Mouse (Mus musculus) limb, embryonic 13.5 days (tissue): Measurements from ENCODE around the gene Syde2. TPM values are rescaled to one million over a fixed set of nuclear protein-coding genes. Genes with fewer than 3 reads are reported as not detected.

ENCODE experiments used
- ATAC-seq: fragments of 200-750 bp; cut with Nextera tagmentation; 2 replicates; pipeline ENCODE4 v1.8.0; 2017; ENCODE audit warnings: low read depth, moderate number of reproducible peaks, moderate TSS enrichment; ENCODE audit not compliant: low FRiP score
- H3K27ac ChIP-seq: fragments of 300-500 bp; sonication (generic); 2 replicates; pipeline ENCODE4 v1.5.1; 2015; ENCODE audit warnings: inconsistent platforms, mild to moderate bottlenecking, moderate library complexity
- H3K27me3 ChIP-seq: fragments of 300-500 bp; sonication (generic); 2 replicates; pipeline ENCODE4 v1.6.1; 2015; ENCODE audit warnings: mild to moderate bottlenecking, inconsistent platforms
- H3K36me3 ChIP-seq: fragments of 300-500 bp; sonication (generic); 2 replicates; pipeline ENCODE4 v1.6.1; 2015; ENCODE audit warnings: inconsistent platforms, mild to moderate bottlenecking, moderate library complexity
- H3K4me1 ChIP-seq: fragments of 300-500 bp; sonication (generic); 2 replicates; pipeline ENCODE4 v1.6.1; 2015; ENCODE audit warnings: inconsistent platforms
- H3K4me2 ChIP-seq: fragments of 300-500 bp; sonication (generic); replicated peaks from 2 replicates; pipeline ENCODE4 v1.6.1; 2015; ENCODE audit warnings: inconsistent platforms, mild to moderate bottlenecking, moderate library complexity
- H3K4me3 ChIP-seq: fragments of 300-500 bp; sonication (generic); 2 replicates; pipeline ENCODE4 v1.5.1; 2015; ENCODE audit warnings: moderate library complexity, mild to moderate bottlenecking, inconsistent platforms
- H3K9ac ChIP-seq: fragments of 300-500 bp; sonication (generic); 2 replicates; pipeline ENCODE4 v1.6.1; 2015; ENCODE audit warnings: mild to moderate bottlenecking, inconsistent platforms
- H3K9me3 ChIP-seq: fragments of 300-500 bp; sonication (generic); 2 replicates; pipeline ENCODE4 v1.6.1; 2016; ENCODE audit warnings: inconsistent platforms
- WGBS: fragments of 180-500 bp; shearing (Covaris S2); methylation state at CpG from one replicate; pipeline ENCODE4 v1.1.7; 2015; 5-methylcytosine and 5-hydroxymethylcytosine counted together
- polyA plus RNA-seq: library from polyadenylated mRNA; unstranded; fragments of >200 nt; fragmentation: Nextera tagmentation; extraction: Ambion mirVana; gene quantifications from 2 replicates; pipeline ENCODE4 v1.2.1, GENCODE M21; 2015

The Syde2 gene
- polyA plus RNA-seq, 1 experiment from 2014 or later = 1.9 TPM

DNA sequence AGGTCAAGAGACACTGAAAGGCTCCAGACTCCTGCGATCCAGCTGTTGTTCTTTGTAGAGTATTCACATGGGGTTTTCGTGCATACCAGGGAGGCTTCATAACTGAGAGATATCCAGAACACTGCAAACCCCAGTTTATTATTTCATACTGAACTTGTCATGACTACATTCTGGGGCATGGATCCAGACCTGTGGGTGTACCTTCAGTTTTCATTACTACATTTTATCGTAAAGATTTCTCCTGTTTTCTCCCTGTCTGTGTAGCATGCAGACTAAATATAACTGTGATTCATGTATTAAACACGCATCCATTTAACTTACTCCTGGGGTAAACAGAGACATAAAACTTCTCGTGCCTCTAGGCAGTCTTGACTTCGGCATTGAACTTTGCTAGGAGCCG lies 12.7 kb upstream of the Syde2 start:
- WGBS = 70% methylated on average over 7 of the region's 7 CpGs
- Histone ChIP-seq H3K4me3 (no peak overlapping the region), H3K9ac (no peak overlapping the region), H3K27me3 (no peaks in the 10 kb centered on the region), H3K4me2 (no peak overlapping the region), H3K4me1 (no peaks in the 10 kb centered on the region), H3K9me3 (peaks cover 12% of the 10 kb centered on the region), H3K27ac (no peak overlapping the region), H3K36me3 (no peaks in the 10 kb centered on the region)
- ATAC-seq = no peak

DNA sequence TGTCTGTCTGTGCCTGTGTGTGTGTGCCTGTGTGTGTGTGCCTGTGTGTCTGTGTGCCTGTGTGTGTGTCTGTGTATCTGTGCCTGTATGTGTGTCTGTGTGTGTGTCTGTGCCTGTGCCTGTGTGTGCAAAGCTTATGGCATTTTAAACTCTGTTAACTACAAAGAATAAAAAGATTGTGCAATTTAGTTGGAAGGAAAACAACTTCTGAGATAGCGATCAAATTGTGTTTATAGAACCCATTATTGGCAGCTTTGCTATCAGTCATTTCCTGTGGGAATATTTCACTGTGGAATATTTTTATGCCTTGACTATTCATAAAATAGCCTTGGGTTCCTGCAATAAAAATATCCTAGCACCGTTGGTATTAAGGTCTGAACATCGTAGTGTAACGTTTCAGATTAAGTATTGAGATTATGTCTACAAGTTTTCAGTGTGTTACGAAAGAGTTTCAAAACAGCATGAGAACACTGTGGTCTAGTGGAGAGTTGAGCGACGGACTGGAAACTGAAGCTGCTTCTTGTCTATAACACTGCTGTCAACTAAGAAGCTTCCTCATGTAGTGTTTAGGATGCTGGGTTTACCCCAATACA lies 2.2 kb upstream of the Syde2 start:
- no peak for ATAC-seq
- 0 out of 2 replicates have a peak, but pooled peaks cover 6% of the 10 kb centered on the region for H3K27me3 ChIP-seq
- H3K9ac ChIP-seq = no peak overlapping the region
- 81% methylated on average over 7 of the region's 7 CpGs for WGBS
- H3K36me3 ChIP-seq = no peaks in the 10 kb centered on the region
- H3K9me3 ChIP-seq = no peaks in the 10 kb centered on the region
- no peak overlapping the region for H3K4me2 ChIP-seq
- no peak overlapping the region for H3K4me3 ChIP-seq
- H3K27ac ChIP-seq = no peak overlapping the region
- H3K4me1 ChIP-seq = peaks cover 15% of the 10 kb centered on the region; the same call in 1 of the 2 replicates

DNA sequence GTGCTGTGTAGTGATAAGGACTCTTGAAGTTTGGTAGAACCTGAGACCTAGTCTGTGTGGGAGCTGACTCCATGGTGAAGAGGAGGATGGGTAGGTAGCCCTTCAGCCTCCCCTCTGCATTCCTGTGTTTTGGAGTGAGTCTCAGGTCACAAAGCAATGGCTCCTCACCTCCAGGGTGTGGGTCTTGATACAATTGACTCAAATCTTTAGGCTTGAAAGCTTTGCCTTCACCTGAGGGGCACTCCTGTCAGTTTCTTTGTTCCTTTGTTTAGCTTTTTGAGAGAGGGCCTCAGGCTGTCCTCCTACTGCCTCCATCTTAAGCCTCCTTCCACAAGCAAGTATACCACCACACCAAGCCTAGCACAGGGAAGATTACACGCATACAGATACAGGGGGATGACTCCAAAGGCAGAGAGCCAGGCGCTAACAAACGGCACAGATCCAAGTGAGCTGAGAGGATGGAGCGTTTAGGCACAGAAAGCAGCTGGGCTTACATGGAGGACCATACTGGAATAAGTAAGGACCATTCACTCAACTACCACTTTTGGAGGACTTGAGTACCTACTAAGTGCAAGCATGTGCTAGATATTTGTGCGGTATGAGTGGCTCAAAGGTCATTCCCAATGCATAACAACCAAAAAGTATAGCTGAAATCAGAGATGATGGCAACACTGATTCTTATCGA lies 1.2 kb upstream of the Syde2 start:
- Histone ChIP-seq H3K4me3 (peak overlapping the region; percentile 75; the same call in 1 of the 2 replicates), H3K4me1 (peaks cover 20% of the 10 kb centered on the region), H3K9me3 (no peaks in the 10 kb centered on the region), H3K36me3 (peaks cover 3% of the 10 kb centered on the region; the same call in 1 of the 2 replicates), H3K27ac (no peak overlapping the region), H3K9ac (no peak overlapping the region), H3K27me3 (0 out of 2 replicates have a peak, but pooled peaks cover 6% of the 10 kb centered on the region), H3K4me2 (peak overlapping the region; percentile 98)
- ATAC-seq = no peak
- 63% methylated on average over 6 of the region's 6 CpGs for WGBS

DNA sequence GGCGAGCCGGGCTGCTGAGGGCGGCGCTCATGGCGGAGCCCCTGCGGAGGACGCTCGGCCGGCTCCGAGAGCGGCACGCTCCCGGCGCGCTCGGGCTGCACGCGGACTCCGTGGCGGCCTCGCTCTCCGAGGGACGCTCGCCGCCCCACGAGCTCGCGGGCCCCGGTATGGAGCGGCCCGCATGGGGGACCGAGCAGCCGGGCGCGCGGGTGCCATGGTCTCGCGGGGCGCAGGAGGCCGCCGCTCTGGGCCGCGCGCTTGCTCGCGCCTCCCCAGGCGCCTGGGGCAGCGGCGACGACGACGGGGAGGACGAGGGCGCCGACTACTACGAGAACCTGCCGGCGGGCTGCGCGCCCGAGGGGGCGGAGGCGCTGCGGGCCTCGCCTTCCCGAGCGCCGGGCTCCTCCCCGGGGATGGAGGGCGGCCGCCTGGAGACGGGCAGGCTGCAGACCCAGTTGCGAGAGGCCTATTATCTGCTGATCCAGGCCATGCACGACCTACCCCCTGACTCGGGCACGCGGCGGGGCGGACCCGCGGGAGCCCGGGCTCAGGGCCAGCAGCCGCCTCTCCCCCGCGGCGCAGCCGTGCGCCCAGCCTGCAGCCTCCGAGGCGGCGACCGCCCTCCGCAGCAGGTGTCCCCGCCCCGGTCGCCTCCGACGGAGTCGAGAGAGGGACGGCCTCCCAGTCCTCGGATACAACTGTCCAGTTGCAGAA lies 457 bp downstream of the Syde2 start:
- Histone ChIP-seq H3K9me3 (no peaks in the 10 kb centered on the region), H3K4me2 (peak overlapping the region; percentile 98), H3K36me3 (peaks cover 3% of the 10 kb centered on the region), H3K4me1 (peaks cover 30% of the 10 kb centered on the region), H3K27ac (peak overlapping the region; percentile 87), H3K4me3 (peak overlapping the region; percentile 75), H3K27me3 (0 out of 2 replicates have a peak, but pooled peaks cover 6% of the 10 kb centered on the region), H3K9ac (peak overlapping the region; percentile 85)
- WGBS = under 1% methylated on average over 99 of the region's 101 CpGs
- peak; percentile 42 for ATAC-seq

DNA sequence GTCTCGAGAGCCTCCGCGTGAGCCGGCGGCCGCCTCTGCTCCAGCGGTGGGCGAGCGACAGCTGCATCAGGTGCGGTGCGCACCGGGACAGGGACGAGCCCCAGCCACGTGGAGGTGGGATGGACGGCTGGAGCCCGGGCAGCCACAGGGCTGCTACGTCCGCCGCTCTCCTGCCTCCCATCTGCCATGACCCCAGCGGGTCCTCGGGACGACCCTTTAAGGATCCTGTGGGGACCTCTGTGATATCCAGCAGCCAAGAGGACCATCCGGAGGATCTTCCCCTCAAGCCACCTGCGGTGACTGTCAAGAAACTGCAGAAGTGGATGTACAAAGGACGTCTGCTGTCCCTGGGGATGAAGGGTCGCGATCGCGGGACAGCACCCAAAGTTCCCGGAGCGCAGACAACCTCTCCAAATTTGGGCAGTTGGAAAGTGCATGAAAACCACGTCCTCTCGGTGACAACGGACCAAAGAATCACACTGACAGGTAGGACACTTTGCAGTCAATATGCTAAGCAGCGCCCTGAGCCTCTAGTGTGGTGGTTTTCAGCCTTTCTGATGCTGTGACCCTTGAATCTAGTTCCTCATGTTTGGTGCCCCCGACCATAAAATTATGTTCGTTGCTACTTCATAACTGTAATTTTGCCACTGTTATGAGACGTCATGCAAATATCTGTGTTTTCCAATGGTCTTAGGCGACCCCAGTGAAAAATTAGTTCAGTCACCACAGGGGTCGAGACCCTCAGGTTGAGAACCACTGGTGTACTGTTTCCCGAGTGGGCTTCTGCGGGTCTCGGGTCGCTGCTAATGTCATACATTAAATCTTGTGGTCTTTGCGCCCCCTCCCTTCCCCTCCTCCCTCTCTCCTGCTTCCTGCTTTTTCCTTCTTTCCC lies 1.3 kb downstream of the Syde2 start:
- Histone ChIP-seq H3K36me3 (peaks cover 3% of the 10 kb centered on the region), H3K4me3 (peak overlapping the region; percentile 75), H3K27ac (peak overlapping the region; percentile 87; the same call in 1 of the 2 replicates), H3K4me1 (peaks cover 38% of the 10 kb centered on the region), H3K4me2 (peak overlapping the region; percentile 98), H3K9ac (peak overlapping the region; percentile 85), H3K9me3 (no peaks in the 10 kb centered on the region), H3K27me3 (0 out of 2 replicates have a peak, but pooled peaks cover 6% of the 10 kb centered on the region)
- ATAC-seq = 0 out of 2 replicates have a peak, but pooled peaks have one; percentile 3
- under 1% methylated on average over 44 of the region's 45 CpGs for WGBS

DNA sequence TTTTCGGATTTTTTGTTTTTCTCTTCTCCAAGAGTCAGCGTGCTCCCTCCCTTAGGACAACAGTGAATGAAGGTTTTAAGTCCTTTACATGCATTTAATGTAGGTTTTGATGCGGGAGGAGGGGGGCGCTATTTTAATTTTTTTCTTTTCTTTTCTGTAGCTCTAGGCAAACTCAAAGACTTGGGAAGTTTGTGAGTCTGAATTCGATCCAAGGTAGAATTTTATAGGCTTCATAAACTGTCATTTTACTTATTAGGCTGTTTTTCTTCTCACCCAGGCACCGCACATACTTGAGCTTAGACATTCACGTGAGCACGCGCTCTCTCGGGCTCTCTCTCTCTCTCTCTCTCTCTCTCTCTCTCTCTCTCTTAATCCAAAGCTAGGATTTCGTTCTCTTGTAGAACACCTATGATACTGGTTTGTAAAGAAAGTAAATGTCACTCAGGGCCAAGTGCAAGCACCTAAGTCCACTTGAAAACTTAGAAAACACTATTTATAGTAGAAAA lies 2.0 kb downstream of the Syde2 start:
- H3K4me1 ChIP-seq = peaks cover 38% of the 10 kb centered on the region
- H3K9ac ChIP-seq = peak overlapping the region; percentile 85; the same call in 1 of the 2 replicates
- H3K27ac ChIP-seq = no peak overlapping the region
- H3K9me3 ChIP-seq = no peaks in the 10 kb centered on the region
- peak overlapping the region; percentile 98 for H3K4me2 ChIP-seq
- H3K27me3 ChIP-seq = 0 out of 2 replicates have a peak, but pooled peaks cover 6% of the 10 kb centered on the region
- ATAC-seq = no peak
- 3% methylated on average over 11 of the region's 11 CpGs for WGBS
- peaks cover 3% of the 10 kb centered on the region for H3K36me3 ChIP-seq
- peak overlapping the region; percentile 75 for H3K4me3 ChIP-seq

GRCm38 (mm10) chr3:145991130-145991529 lies 3.5 kb downstream of the Syde2 start:
- Histone ChIP-seq H3K4me3 (0 out of 2 replicates have a peak overlapping the region, but pooled peaks have one; percentile 11), H3K9ac (no peak overlapping the region), H3K27ac (no peak overlapping the region), H3K27me3 (0 out of 2 replicates have a peak, but pooled peaks cover 4% of the 10 kb centered on the region), H3K9me3 (no peaks in the 10 kb centered on the region), H3K4me2 (peak overlapping the region; percentile 46), H3K4me1 (peaks cover 38% of the 10 kb centered on the region), H3K36me3 (peaks cover 3% of the 10 kb centered on the region)
- 77% methylated on average over 13 of the region's 13 CpGs for whole genome bisulfite sequencing
- ATAC-seq = no peak

GRCm38 (mm10) chr3:145991976-145992730 lies 4.5 kb downstream of the Syde2 start:
- Histone ChIP-seq H3K4me1 (peaks cover 38% of the 10 kb centered on the region), H3K27ac (no peak overlapping the region)

DNA sequence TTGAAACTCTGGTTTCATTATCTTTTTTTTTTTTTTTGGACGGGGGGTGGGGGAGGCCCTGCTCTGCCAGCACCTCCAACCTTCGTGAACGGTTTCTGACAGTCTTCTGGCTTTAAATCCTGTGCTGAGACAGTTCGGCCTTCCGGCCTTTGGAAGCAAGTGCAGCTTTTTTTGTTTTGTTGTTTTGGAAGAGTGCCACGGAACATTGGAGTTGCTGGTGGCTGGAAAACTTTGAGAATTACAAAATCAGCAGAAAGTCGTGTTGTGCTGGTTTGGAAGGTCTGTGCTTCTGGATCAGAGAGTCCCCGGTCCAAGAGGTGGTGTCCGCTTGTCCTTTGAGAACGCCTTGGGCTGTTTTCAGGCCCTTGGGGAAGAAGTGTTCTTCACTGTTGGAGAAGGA lies 5.1 kb downstream of the Syde2 start:
- no peak overlapping the region; the same call in 1 of the 2 replicates for H3K4me2 ChIP-seq
- no peaks in the 10 kb centered on the region for H3K27me3 ChIP-seq
- H3K27ac ChIP-seq = no peak overlapping the region
- no peak for ATAC-seq
- H3K36me3 ChIP-seq = peaks cover 3% of the 10 kb centered on the region
- 80% methylated on average over 10 of the region's 10 CpGs for WGBS
- no peak overlapping the region for H3K9ac ChIP-seq
- H3K4me3 ChIP-seq = no peak overlapping the region
- no peaks in the 10 kb centered on the region for H3K9me3 ChIP-seq
- H3K4me1 ChIP-seq = peaks cover 38% of the 10 kb centered on the region

More at GRCm38 (mm10) chr3:145991976-145992730, 4.5 kb downstream of the Syde2 start:
- Histone ChIP-seq H3K9ac (no peak overlapping the region), H3K36me3 (peaks cover 3% of the 10 kb centered on the region), H3K4me2 (0 out of 2 replicates have a peak overlapping the region, but pooled peaks have one; percentile 0), H3K9me3 (no peaks in the 10 kb centered on the region), H3K27me3 (no peaks in the 10 kb centered on the region), H3K4me3 (no peak overlapping the region)
- no peak for ATAC-seq
- WGBS = 73% methylated on average over 10 of the region's 10 CpGs

DNA sequence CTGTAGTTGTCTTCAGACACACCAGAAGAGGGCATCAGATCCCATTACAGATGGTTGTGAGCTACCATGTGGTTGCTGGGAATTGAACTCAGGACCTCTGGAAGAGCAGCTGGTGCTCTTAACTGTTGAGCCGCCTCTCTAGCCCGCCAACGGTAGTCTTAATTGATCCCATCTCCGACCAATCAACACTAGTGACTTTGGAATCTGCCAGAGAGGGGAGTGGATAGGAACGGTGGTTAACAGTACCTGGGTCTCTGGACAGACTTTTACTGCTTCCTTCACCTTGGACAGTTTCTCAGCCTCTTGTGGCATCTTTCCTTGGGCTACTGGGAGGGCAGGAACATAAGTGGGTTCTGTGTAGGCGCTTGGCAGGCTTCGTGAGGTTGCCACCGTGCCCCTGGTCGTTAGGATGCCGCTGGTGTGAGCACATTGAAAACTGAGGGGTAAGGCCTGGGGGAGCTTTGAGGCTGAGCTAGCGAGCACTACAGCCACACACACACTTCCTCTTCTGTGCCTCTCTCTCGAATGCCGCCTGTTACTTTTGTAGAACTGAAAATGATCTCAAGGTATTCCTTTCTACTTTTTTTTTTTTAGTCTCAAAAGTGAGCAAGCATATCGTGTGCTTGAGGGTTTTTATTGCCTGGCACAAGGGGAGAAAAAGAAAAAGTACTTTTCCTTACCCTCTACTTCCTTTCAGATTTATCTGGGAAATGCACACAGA lies 6.0 kb downstream of the Syde2 start:
- Histone ChIP-seq H3K4me2 (no peak overlapping the region), H3K9me3 (no peaks in the 10 kb centered on the region), H3K4me1 (peaks cover 37% of the 10 kb centered on the region), H3K27me3 (no peaks in the 10 kb centered on the region), H3K27ac (no peak overlapping the region), H3K4me3 (no peak overlapping the region), H3K9ac (no peak overlapping the region), H3K36me3 (peaks cover 8% of the 10 kb centered on the region)
- WGBS = 59% methylated on average over 14 of the region's 14 CpGs
- no peak for ATAC-seq
